Mouse (Mus musculus) forebrain, embryonic 14.5 days (tissue): ENCODE measurements around the gene Phf13. TPM values are rescaled to one million over a fixed set of nuclear protein-coding genes. Genes with fewer than 3 reads are reported as not detected.

Source experiments
- ATAC-seq: fragments of 200-750 bp; cut with Nextera tagmentation; 2 replicates; pipeline ENCODE4 v1.8.0; 2017; ENCODE audit warnings: mild to moderate bottlenecking, moderate library complexity
- DNase-seq: peaks from one replicate; pipeline ENCODE4 v3.0.0-alpha.2; 2015; ENCODE audit warnings: low spot score
- H3K27ac ChIP-seq: fragments of 300-500 bp; sonication (generic); 2 replicates; pipeline ENCODE4 v1.5.1; 2014; ENCODE audit warnings: low read depth, mild to moderate bottlenecking, control low read depth, low read length, moderate library complexity
- H3K27me3 ChIP-seq: fragments of 300-500 bp; sonication (generic); replicated peaks from 2 replicates; pipeline ENCODE4 v1.6.1; 2014; ENCODE audit warnings: low read length, control low read depth, mixed read lengths; ENCODE audit not compliant: control insufficient read depth, insufficient read depth
- H3K36me3 ChIP-seq: fragments of 300-500 bp; sonication (generic); 2 replicates; pipeline ENCODE4 v1.6.1; 2014; ENCODE audit warnings: low read length, control low read depth; ENCODE audit not compliant: control insufficient read depth, insufficient read depth
- H3K4me1 ChIP-seq: fragments of 300-500 bp; sonication (generic); 2 replicates; pipeline ENCODE4 v1.6.1; 2014; ENCODE audit warnings: antibody characterized with exemption, low read length, control low read depth; ENCODE audit not compliant: control insufficient read depth, insufficient read depth
- H3K4me2 ChIP-seq: fragments of 300-500 bp; sonication (generic); 2 replicates; pipeline ENCODE4 v1.6.1; 2014; ENCODE audit warnings: mild to moderate bottlenecking, control low read depth, low read length
- H3K4me3 ChIP-seq: fragments of 300-500 bp; sonication (generic); 2 replicates; pipeline ENCODE4 v1.5.1; 2014; ENCODE audit warnings: low read depth, low read length, control low read depth
- H3K9ac ChIP-seq: fragments of 300-500 bp; sonication (generic); 2 replicates; pipeline ENCODE4 v1.6.1; 2014; ENCODE audit warnings: mild to moderate bottlenecking, low read length, control low read depth, moderate library complexity
- H3K9me3 ChIP-seq: fragments of 300-500 bp; sonication (generic); replicated peaks from 2 replicates; pipeline ENCODE4 v1.6.1; 2016; ENCODE audit warnings: low read length, control low read depth, mixed read lengths; ENCODE audit not compliant: control insufficient read depth
- WGBS: fragments of 180-500 bp; shearing (Covaris S2); extraction: QIAGEN DNeasy Blood & Tissue Kit; methylation state at CpG from one replicate; pipeline ENCODE4 v1.1.7; 2014; 5-methylcytosine and 5-hydroxymethylcytosine counted together
- polyA plus RNA-seq: library from polyadenylated mRNA; unstranded; fragments of >200 nt; fragmentation: Nextera tagmentation; extraction: Ambion mirVana; gene quantifications from 2 replicates; pipeline ENCODE4 v1.2.1, GENCODE M21; 2014

The Phf13 gene
- polyA plus RNA-seq, 1 experiment from 2014 or later = 11.8 TPM

DNA sequence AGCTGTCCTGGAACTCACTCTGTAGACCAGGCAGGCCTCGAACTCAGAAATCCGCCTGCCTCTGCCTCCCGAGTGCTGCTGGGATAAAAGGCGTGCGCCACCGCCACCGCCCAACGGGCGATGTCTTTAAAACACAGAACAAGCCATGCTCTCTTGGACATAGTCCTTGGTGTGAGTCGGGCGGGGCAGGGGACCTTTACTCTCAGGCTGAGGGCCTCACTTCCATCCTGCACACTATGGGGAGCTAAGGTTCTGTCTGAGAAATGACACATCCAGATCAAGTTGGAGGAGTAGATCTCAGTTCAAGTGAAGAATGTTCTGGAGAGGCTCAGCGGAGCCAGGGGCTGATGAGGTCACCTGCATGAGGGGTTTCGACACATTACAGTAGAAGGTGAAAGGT, 36.9 kb upstream of the Phf13 start:
- no peak overlapping the region for H3K4me2 ChIP-seq

DNA sequence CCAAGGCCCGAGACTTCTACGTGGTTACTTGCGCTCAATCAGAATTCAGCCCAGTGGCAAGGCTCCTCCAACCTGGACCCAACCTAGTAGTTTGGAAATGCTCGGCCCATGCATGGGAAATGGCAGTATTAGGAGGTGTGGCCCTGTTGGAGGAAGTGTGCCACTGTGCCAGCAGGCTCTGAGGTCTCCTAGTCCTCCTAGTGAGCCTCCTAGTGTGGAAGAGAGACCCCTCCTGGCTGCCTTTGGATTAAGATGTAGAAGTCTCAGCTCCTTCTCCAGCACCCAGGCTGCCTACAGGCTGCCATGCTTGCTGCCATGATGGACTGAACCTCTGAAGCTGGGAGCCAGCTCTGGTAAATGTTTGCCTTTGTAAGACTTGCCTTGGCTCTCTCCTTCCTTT, 33.9 kb upstream of the Phf13 start:
- WGBS = 50% methylated on average over 4 of the region's 4 CpGs
- no peak for DNase-seq

More for the DNA sequence above, 36.9 kb upstream of the Phf13 start:
- ATAC-seq (no peak), DNase-seq (no peak)
- Histone ChIP-seq H3K9me3 (no peaks in the 10 kb centered on the region), H3K27me3 (no peaks in the 10 kb centered on the region), H3K27ac (no peak overlapping the region), H3K9ac (no peak overlapping the region), H3K4me1 (peaks cover 4% of the 10 kb centered on the region; the same call in 1 of the 2 replicates), H3K4me3 (no peak overlapping the region), H3K36me3 (no peaks in the 10 kb centered on the region)
- 90% methylated on average over 13 of the region's 13 CpGs for WGBS

DNA sequence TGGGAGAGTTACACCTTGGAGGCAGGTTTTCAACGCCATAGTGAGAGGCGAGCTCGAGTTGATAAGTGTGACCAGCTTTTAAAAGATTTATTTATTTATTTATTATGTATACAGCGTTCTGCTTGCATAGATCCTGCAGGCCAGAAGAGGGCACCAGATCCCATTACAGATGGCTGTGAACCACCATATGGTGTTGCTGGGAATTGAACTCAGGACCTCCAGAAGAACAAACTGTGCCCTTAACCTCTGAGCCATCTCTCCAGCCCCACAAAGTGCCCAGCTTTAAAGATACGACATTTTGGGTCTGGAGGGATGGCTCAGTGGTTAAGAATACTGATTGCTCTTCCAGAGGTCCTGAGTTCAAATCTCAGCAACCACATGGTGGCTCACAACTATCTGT, 33.0 kb upstream of the Phf13 start:
- DNase-seq (no peak), ATAC-seq (no peak)
- Histone ChIP-seq H3K4me1 (peaks cover 16% of the 10 kb centered on the region), H3K27ac (no peak overlapping the region), H3K4me3 (no peak overlapping the region), H3K27me3 (no peaks in the 10 kb centered on the region), H3K4me2 (no peak overlapping the region), H3K9me3 (no peaks in the 10 kb centered on the region), H3K36me3 (0 out of 2 replicates have a peak, but pooled peaks cover 4% of the 10 kb centered on the region), H3K9ac (no peak overlapping the region)
- WGBS = 38% methylated on average over 5 of the region's 5 CpGs

More for the DNA sequence above, 33.9 kb upstream of the Phf13 start:
- Histone ChIP-seq H3K4me2 (no peak overlapping the region), H3K4me1 (peaks cover 16% of the 10 kb centered on the region), H3K27me3 (no peaks in the 10 kb centered on the region), H3K36me3 (0 out of 2 replicates have a peak, but pooled peaks cover 4% of the 10 kb centered on the region), H3K27ac (no peak overlapping the region), H3K4me3 (no peak overlapping the region), H3K9me3 (no peaks in the 10 kb centered on the region), H3K9ac (no peak overlapping the region)
- no peak for ATAC-seq

DNA sequence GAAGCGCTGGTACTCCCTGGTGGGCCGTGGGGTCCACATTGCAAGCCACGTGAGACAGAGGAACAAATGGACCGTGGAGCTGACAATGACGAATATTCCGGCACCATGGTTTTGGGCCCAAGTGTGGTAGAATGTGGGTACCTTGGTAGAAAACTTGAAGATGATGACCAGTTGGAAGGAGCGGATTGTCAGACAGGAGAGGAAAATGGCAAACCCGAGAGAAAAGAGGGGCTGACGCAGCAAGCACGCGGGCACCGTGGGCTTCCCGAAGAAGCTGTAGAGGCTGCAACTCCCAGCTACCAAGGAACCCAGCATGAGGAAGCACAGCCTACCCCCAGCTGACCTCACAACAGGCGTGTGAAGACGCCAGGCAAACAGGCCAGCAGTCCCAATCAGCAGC, 32.4 kb upstream of the Phf13 start:
- ATAC-seq = no peak
- no peaks in the 10 kb centered on the region for H3K9me3 ChIP-seq
- peaks cover 16% of the 10 kb centered on the region for H3K4me1 ChIP-seq
- 73% methylated on average over 15 of the region's 15 CpGs for WGBS
- H3K4me3 ChIP-seq = peak overlapping the region; percentile 67
- peak overlapping the region; percentile 71 for H3K9ac ChIP-seq
- no peak for DNase-seq
- H3K4me2 ChIP-seq = peak overlapping the region; percentile 91
- H3K27me3 ChIP-seq = no peaks in the 10 kb centered on the region
- no peak overlapping the region for H3K27ac ChIP-seq
- H3K36me3 ChIP-seq = 0 out of 2 replicates have a peak, but pooled peaks cover 10% of the 10 kb centered on the region

DNA sequence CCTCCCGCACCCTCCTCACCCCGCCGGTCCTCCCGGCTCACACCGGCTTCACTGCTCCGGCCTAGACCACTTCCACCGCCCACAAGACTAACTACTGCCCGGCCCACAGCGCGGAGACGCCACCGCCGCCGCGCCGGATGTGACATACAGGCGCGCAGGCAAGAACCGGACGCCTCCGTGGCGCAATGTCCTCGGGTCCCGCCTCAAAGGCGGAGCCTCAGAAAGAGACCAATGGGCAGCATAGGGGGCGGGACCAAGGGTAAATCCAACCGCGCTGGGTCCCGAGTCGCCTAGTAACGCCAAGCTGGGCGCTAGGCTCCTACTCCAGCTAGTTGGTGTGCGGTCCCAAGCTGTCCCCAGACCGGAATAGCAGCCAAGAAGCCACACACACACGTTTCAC, 31.5 kb upstream of the Phf13 start, which contains the start of gene Zbtb48:
Zbtb48 (minus strand) TSS at position 148 of the 400 bp plus-strand sequence.
- Histone ChIP-seq H3K27ac (0 out of 2 replicates have a peak within 1 kb of the TSS, but pooled peaks have one; percentile 21), H3K4me3 (peak within 1 kb of the TSS; percentile 67), H3K4me1 (peaks cover 16% of the 10 kb centered on the region), H3K9ac (peak within 1 kb of the TSS; percentile 77), H3K4me2 (peak within 1 kb of the TSS; percentile 91), H3K36me3 (peaks cover 17% of the 10 kb centered on the region), H3K27me3 (no peaks in the 10 kb centered on the region), H3K9me3 (no peaks in the 10 kb centered on the region)
- DNase-seq = peak; percentile 99
- WGBS = under 1% methylated on average over 35 of the region's 35 CpGs
- ATAC-seq = peak; percentile 99

DNA sequence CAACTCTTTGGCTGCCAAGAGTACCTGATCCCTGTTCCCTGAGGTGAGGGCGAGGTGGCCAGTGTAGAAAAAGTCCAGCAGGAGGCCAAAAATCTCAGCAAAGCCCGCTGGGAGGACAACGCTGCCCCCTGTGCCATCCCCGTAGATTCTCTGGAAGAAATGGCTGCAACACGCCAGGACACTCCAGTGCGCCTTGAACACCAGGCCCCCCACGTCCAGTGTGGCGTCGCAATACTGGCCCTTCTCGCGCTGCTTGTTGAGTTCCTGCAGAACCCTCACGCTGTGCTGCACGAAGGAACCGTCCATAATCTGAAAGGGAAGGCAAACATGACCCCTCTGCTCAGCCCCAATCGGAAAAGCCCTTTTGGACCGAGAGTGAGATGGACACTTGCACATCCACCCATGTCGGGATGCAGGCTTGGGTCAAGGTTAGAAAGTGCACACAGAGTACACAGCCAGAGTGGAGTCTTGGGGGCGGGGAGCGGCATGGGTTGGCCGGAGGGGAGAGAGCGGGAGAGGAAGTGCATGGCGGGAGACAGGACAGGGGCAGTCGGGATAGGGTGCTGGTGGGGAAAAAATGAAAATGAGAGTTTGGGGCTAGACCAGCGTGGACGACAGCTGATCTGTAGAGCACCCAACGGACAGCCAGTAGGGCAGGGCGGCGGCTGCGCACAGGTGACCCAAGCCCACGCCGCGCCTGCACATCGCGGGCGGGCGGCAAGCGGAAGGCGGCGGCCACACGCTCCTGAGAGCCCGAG, 30.9 kb upstream of the Phf13 start:
- WGBS = 2% methylated on average over 40 of the region's 41 CpGs
- no peak for DNase-seq
- Histone ChIP-seq H3K36me3 (peaks cover 23% of the 10 kb centered on the region), H3K9ac (peak overlapping the region; percentile 77), H3K9me3 (no peaks in the 10 kb centered on the region), H3K4me3 (peak overlapping the region; percentile 67), H3K27me3 (no peaks in the 10 kb centered on the region), H3K4me2 (peak overlapping the region; percentile 91), H3K4me1 (peaks cover 16% of the 10 kb centered on the region), H3K27ac (0 out of 2 replicates have a peak overlapping the region, but pooled peaks have one; percentile 21)
- ATAC-seq = peak; percentile 64

DNA sequence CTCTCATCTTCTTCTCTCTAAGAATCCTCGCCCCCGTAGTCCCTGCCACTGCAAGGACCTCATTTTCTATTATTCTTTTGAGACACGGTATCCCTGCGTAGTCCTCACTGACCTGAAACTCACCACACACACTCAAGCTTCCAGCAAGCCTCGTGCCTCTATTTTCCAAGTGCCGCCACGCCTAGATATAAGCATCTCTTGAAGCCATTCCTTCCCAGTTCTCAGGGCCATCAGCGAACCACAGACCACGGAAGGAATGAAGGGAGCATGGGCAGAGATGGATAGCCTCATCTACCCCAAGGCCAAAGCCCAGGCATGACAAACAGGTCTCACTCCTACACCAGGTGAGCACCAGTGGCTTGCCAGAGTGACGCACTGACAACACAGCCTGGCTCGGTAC, 28.5 kb upstream of the Phf13 start:
- Histone ChIP-seq H3K27me3 (no peaks in the 10 kb centered on the region), H3K9ac (no peak overlapping the region), H3K4me1 (peaks cover 16% of the 10 kb centered on the region), H3K4me3 (no peak overlapping the region), H3K36me3 (peaks cover 47% of the 10 kb centered on the region), H3K4me2 (no peak overlapping the region), H3K27ac (no peak overlapping the region), H3K9me3 (no peaks in the 10 kb centered on the region)
- no peak for DNase-seq
- WGBS = 92% methylated on average over 11 of the region's 11 CpGs
- no peak for ATAC-seq

DNA sequence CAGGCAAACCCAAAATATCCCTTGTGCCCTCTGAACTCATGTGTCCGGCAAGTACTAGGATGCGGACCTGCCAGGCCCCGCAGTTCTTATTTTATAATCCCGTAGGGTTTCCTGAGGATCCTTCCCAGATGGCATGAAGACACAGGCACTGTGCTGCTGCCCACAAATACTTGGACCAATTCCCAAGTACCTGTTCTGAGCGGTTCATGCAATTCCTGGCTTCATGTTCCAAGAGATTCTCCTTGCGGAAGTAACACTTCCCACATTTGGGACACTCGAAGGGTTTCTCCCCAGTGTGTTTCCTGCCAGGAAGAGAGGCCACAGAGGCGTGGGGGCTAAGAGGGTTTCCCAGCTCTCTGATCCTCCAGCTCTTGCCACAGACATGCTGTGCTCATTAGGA, 26.4 kb upstream of the Phf13 start:
- ATAC-seq (no peak), DNase-seq (no peak)
- Histone ChIP-seq H3K27ac (no peak overlapping the region), H3K27me3 (no peaks in the 10 kb centered on the region), H3K9ac (no peak overlapping the region), H3K36me3 (peaks cover 58% of the 10 kb centered on the region), H3K4me1 (peaks cover 10% of the 10 kb centered on the region), H3K9me3 (no peaks in the 10 kb centered on the region), H3K4me3 (no peak overlapping the region), H3K4me2 (no peak overlapping the region)
- WGBS = 90% methylated on average over 8 of the region's 8 CpGs

DNA sequence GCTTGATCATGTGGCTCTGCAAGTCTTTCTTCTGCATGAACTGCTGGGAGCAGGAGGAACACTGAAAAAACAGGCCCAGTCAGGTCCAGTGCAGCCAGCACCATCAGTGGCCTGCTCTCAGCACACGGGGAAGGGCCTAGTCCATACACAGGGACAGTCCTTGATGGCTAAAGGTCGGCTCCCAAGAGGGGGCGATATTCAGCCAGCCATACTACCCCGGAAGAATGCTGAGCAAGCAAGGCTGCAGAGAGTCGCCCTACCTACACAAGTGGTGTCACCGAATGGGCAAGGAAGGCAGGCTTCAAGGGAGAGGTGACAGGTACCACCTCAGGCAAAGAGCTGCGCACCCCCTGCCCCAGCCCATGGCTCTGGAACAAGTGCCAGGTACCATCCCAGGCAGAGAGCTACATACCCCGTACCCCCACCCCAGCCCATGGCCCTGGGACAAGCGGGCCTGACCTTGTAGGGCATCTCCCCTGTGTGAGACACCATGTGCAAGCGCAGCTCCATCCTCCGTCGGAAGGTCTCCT, 25.6 kb upstream of the Phf13 start:
- peaks cover 58% of the 10 kb centered on the region for H3K36me3 ChIP-seq
- WGBS = 74% methylated on average over 12 of the region's 12 CpGs

More for the DNA sequence above, 25.6 kb upstream of the Phf13 start:
- Histone ChIP-seq H3K4me2 (no peak overlapping the region), H3K27ac (no peak overlapping the region), H3K4me1 (peaks cover 9% of the 10 kb centered on the region), H3K9me3 (no peaks in the 10 kb centered on the region), H3K27me3 (no peaks in the 10 kb centered on the region), H3K4me3 (no peak overlapping the region), H3K9ac (no peak overlapping the region)
- DNase-seq = no peak
- no peak for ATAC-seq
